ENCODE assay signal across 30 mouse cellular contexts in genomic region chrX:162545037-162545436, GRCm38 (mm10).
"Had no signal": no experiment of that assay in that cellular context is flagged by ENCODE, and none has a peak within 500 bp of the region (broad histone marks: within the 10 kb centered on the region; RNA-seq: fewer than 3 reads in every experiment).

No protein-coding gene starts in this region.

- H3K27ac ChIP-seq: limb, embryonic 10.5 days; limb, embryonic 12.5 days; limb, embryonic 13.5 days; limb, embryonic 15.5 days; liver, embryonic 12.5 days; liver, embryonic 13.5 days; liver, embryonic 14.5 days; liver, embryonic 15.5 days; lung, embryonic 15.5 days; macrophage; midbrain, embryonic 10.5 days; midbrain, embryonic 12.5 days; midbrain, embryonic 13.5 days; midbrain, embryonic 15.5 days; neural tube, embryonic 12.5 days had no signal

- H3K9ac ChIP-seq: limb, embryonic 12.5 days; limb, embryonic 13.5 days; limb, embryonic 15.5 days; liver, embryonic 12.5 days; liver, embryonic 13.5 days; liver, embryonic 14.5 days; liver, embryonic 15.5 days; liver, postnatal 0 days; lung, embryonic 15.5 days; midbrain, embryonic 12.5 days; midbrain, embryonic 13.5 days; midbrain, embryonic 15.5 days; neural tube, embryonic 12.5 days had no signal

- H3K27me3 ChIP-seq: limb, embryonic 15.5 days; liver, embryonic 13.5 days; liver, embryonic 15.5 days; lung, embryonic 15.5 days; neural tube, embryonic 12.5 days had no signal

- DNase-seq: left cerebral cortex, postnatal 4 days; liver; liver, embryonic 13.5 days; liver, postnatal 0 days; lung, adult 18-20 months; lung, adult 2 months; lung, postnatal 10 days; lung, postnatal 14 days; lung, postnatal 36 days; lung, postnatal 4 days; midbrain, embryonic 14.5 days had no signal

- H3K4me3 ChIP-seq: limb, embryonic 10.5 days; limb, embryonic 12.5 days; limb, embryonic 13.5 days; limb, embryonic 15.5 days; liver, embryonic 12.5 days; liver, embryonic 13.5 days; liver, embryonic 15.5 days; lung, embryonic 15.5 days; megakaryocyte, embryonic 14.5 days; midbrain, embryonic 10.5 days; midbrain, embryonic 12.5 days; midbrain, embryonic 13.5 days; midbrain, embryonic 15.5 days; myocyte; neural tube, embryonic 12.5 days had no signal

- H3K4me2 ChIP-seq: limb, embryonic 12.5 days; limb, embryonic 13.5 days; limb, embryonic 15.5 days; liver, embryonic 11.5 days; liver, embryonic 12.5 days; liver, embryonic 13.5 days; liver, embryonic 15.5 days; lung, embryonic 15.5 days; midbrain, embryonic 11.5 days; midbrain, embryonic 12.5 days; midbrain, embryonic 13.5 days; midbrain, embryonic 15.5 days; neural tube, embryonic 12.5 days had no signal

- H3K4me1 ChIP-seq: limb, embryonic 10.5 days; limb, embryonic 12.5 days; limb, embryonic 13.5 days; limb, embryonic 15.5 days; liver, embryonic 12.5 days; liver, embryonic 13.5 days; liver, embryonic 15.5 days; lung, embryonic 15.5 days; megakaryocyte, embryonic 14.5 days; midbrain, embryonic 10.5 days; midbrain, embryonic 12.5 days; midbrain, embryonic 13.5 days; midbrain, embryonic 15.5 days; neural tube, embryonic 12.5 days had no signal

- ATAC-seq: liver, embryonic 12.5 days; liver, postnatal 0 days; midbrain, embryonic 13.5 days; midbrain, embryonic 15.5 days; midbrain, embryonic 16.5 days had no signal

- H3K36me3 ChIP-seq: limb, embryonic 10.5 days; limb, embryonic 12.5 days; limb, embryonic 13.5 days; limb, embryonic 15.5 days; liver, embryonic 12.5 days; liver, embryonic 13.5 days; liver, embryonic 15.5 days; lung, embryonic 15.5 days; midbrain, embryonic 10.5 days; midbrain, embryonic 12.5 days; midbrain, embryonic 13.5 days; midbrain, embryonic 15.5 days; neural tube, embryonic 12.5 days had no signal

- H3K9me3 ChIP-seq: limb, embryonic 10.5 days; limb, embryonic 12.5 days; limb, embryonic 13.5 days; limb, embryonic 15.5 days; liver, embryonic 12.5 days; liver, embryonic 13.5 days; liver, embryonic 15.5 days; lung, embryonic 15.5 days; megakaryocyte, embryonic 14.5 days; midbrain, embryonic 10.5 days; midbrain, embryonic 12.5 days; midbrain, embryonic 13.5 days; midbrain, embryonic 15.5 days; neural tube, embryonic 12.5 days had no signal
